Mouse (Mus musculus): Measurements from ENCODE around the gene Nkapd1.

GRCm38 (mm10) chr9:50666442-50666841 lies 49.2 kb upstream of the Nkapd1 start:
- TF ChIP-seq JUND (IDR thresholded peaks at IDR 0.05; ENCODE audit: low read depth, low read length) = no peak
- TF ChIP-seq EP300 (IDR thresholded peaks at IDR 0.05; ENCODE audit: low read depth in 1 of 2, low read length in 2 of 2) = peak in 1 of 2 experiments; percentile 35; a peak in 2 of 4 replicates
- peak; percentile 31; the same call in 1 of the 2 replicates for TF ChIP-seq TAL1 (IDR thresholded peaks at IDR 0.05; ENCODE audit: low read length)
- TF ChIP-seq CTCF (IDR thresholded peaks at IDR 0.05 in 2 of 3, conservative IDR thresholded peaks at IDR 0.05 in 1 of 3; ENCODE audit: control insufficient read depth in 1 of 3, insufficient read depth in 1 of 3, low read depth in 2 of 3, low read length in 3 of 3, poor library complexity in 1 of 3, severe bottlenecking in 1 of 3) = no peak
- TF ChIP-seq MYC (IDR thresholded peaks at IDR 0.05; ENCODE audit: low read depth, low read length) = no peak
- no peak for TF ChIP-seq POLR2A (IDR thresholded peaks at IDR 0.05; ENCODE audit: control insufficient read depth in 1 of 2, insufficient read depth in 1 of 2, low read depth in 1 of 2, low read length in 2 of 2, poor library complexity in 1 of 2)
- TF ChIP-seq UBTF (IDR thresholded peaks at IDR 0.05; ENCODE audit: borderline replicate concordance, insufficient read depth, low read depth, low read length) = no peak
- TF ChIP-seq GATA1 (IDR thresholded peaks at IDR 0.05; ENCODE audit: low read depth, low read length) = no peak
